In genomic region chr10:20551341-20551740, GRCm38 (mm10) we compare ENCODE assay signal across 17 mouse cellular contexts.
"Had no signal": no experiment of that assay in that cellular context is flagged by ENCODE, and none has a peak within 500 bp of the region (broad histone marks: within the 10 kb centered on the region; RNA-seq: fewer than 3 reads in every experiment).

No protein-coding gene starts in this region.

- H3K27ac ChIP-seq: limb, embryonic 12.5 days; liver, embryonic 14.5 days; midbrain, embryonic 12.5 days; midbrain, embryonic 15.5 days; neural tube, embryonic 12.5 days; neural tube, embryonic 15.5 days; stomach, postnatal 0 days had no signal

- H3K4me2 ChIP-seq: limb, embryonic 12.5 days; limb, embryonic 15.5 days; liver, embryonic 11.5 days; lung, embryonic 14.5 days; midbrain, embryonic 12.5 days; midbrain, embryonic 15.5 days; neural tube, embryonic 12.5 days; neural tube, embryonic 15.5 days had no signal

- H3K9ac ChIP-seq: limb, embryonic 12.5 days; limb, embryonic 15.5 days; liver, embryonic 14.5 days; liver, postnatal 0 days; lung, embryonic 14.5 days; midbrain, embryonic 12.5 days; midbrain, embryonic 15.5 days; neural tube, embryonic 12.5 days; neural tube, embryonic 15.5 days had no signal

- H3K9me3 ChIP-seq: limb, embryonic 12.5 days; limb, embryonic 15.5 days; midbrain, embryonic 12.5 days; midbrain, embryonic 15.5 days; neural tube, embryonic 12.5 days; neural tube, embryonic 15.5 days had no signal

- H3K4me3 ChIP-seq: limb, embryonic 12.5 days; limb, embryonic 15.5 days; midbrain, embryonic 12.5 days; midbrain, embryonic 15.5 days; neural tube, embryonic 12.5 days; neural tube, embryonic 15.5 days had no signal

- ATAC-seq: liver, postnatal 0 days; midbrain, embryonic 15.5 days had no signal

- H3K27me3 ChIP-seq: midbrain, embryonic 15.5 days; neural tube, embryonic 12.5 days; neural tube, embryonic 15.5 days had no signal

- DNase-seq: left cerebral cortex, postnatal 4 days; liver, postnatal 0 days; lung, postnatal 36 days; right cerebral cortex, adult 18-20 months; right cerebral cortex, postnatal 14 days; right cerebral cortex, postnatal 4 days; thymus, postnatal 25 days had no signal

- H3K36me3 ChIP-seq: limb, embryonic 12.5 days; limb, embryonic 15.5 days; midbrain, embryonic 12.5 days; midbrain, embryonic 15.5 days; neural tube, embryonic 12.5 days; neural tube, embryonic 15.5 days had no signal
